In genomic region chr5:32747650-32748375, GRCm38 (mm10) we compare ENCODE assay signal across 7 mouse cellular contexts. TPM values are rescaled to one million over a fixed set of nuclear protein-coding genes. Genes with fewer than 3 reads are reported as not detected.
DNase-seq lines count a peak whose midpoint lies in the region; ATAC-seq and TF ChIP-seq lines count a peak whose summit lies in the region.

No protein-coding gene starts in this region.

- peaks cover 41% of the 10 kb centered on the region for H3K36me3 ChIP-seq in E14TG2a.4 (ENCODE audit: insufficient read depth, low read length)
- H3K36me3 ChIP-seq in limb, embryonic 14.5 days (ENCODE audit: control insufficient read depth, insufficient read depth, low read length) = no peaks in the 10 kb centered on the region
- H3K36me3 ChIP-seq in neural tube, embryonic 11.5 days (ENCODE audit: control insufficient read depth, insufficient read depth, low read length) = no peaks in the 10 kb centered on the region

- H3K9ac ChIP-seq in limb, embryonic 14.5 days (ENCODE audit: low read depth, low read length, severe bottlenecking) = no peak overlapping the region
- H3K9ac ChIP-seq in neural tube, embryonic 11.5 days (ENCODE audit: low read length) = no peak overlapping the region

- H3K4me2 ChIP-seq in limb, embryonic 14.5 days (replicated peaks; ENCODE audit: low read depth, low read length, severe bottlenecking) = no peak overlapping the region
- no peak overlapping the region for H3K4me2 ChIP-seq in neural tube, embryonic 11.5 days (ENCODE audit: low read depth)

- TF ChIP-seq POLR2A in limb, embryonic 14.5 days (IDR thresholded peaks at IDR 0.05; ENCODE audit: borderline replicate concordance, extremely low read depth, insufficient read depth, insufficient read length) = 0 out of 2 replicates have a peak, but pooled peaks have one; percentile 8

- no peaks in the 10 kb centered on the region for H3K27me3 ChIP-seq in E14TG2a.4 (ENCODE audit: insufficient read depth, low read length)
- no peaks in the 10 kb centered on the region for H3K27me3 ChIP-seq in limb, embryonic 14.5 days (ENCODE audit: control insufficient read depth, insufficient read depth, low read length)
- no peaks in the 10 kb centered on the region for H3K27me3 ChIP-seq in neural tube, embryonic 11.5 days (ENCODE audit: control insufficient read depth, insufficient read depth, low read length)

- no peak overlapping the region for H3K27ac ChIP-seq in limb, embryonic 14.5 days (replicated peaks; ENCODE audit: low read depth, low read length)
- no peak overlapping the region for H3K27ac ChIP-seq in neural tube, embryonic 11.5 days (ENCODE audit: low read depth, low read length)

- no peak overlapping the region for H3K4me3 ChIP-seq in E14TG2a.4 (replicated peaks; ENCODE audit: low read length)
- H3K4me3 ChIP-seq in limb, embryonic 14.5 days (replicated peaks; ENCODE audit: low read length) = no peak overlapping the region
- H3K4me3 ChIP-seq in neural tube, embryonic 11.5 days (ENCODE audit: low read depth, low read length) = no peak overlapping the region

- TF ChIP-seq CTCF in E14TG2a.4 (conservative IDR thresholded peaks at IDR 0.05; ENCODE audit: low read length) = peak; percentile 92

- WGBS in limb, embryonic 14.5 days = 63% methylated on average over 6 of the region's 6 CpGs
- 71% methylated on average over 6 of the region's 6 CpGs for WGBS in neural tube, embryonic 11.5 days

- H3K4me1 ChIP-seq in E14TG2a.4 (replicated peaks; ENCODE audit: low read depth, low read length) = peaks cover 87% of the 10 kb centered on the region
- H3K4me1 ChIP-seq in limb, embryonic 14.5 days (ENCODE audit: control insufficient read depth, insufficient read depth, low read length) = peaks cover 9% of the 10 kb centered on the region; the same call in 1 of the 2 replicates
- peaks cover 5% of the 10 kb centered on the region; the same call in 1 of the 2 replicates for H3K4me1 ChIP-seq in neural tube, embryonic 11.5 days (ENCODE audit: control insufficient read depth, insufficient read depth, low read length)

- no peaks in the 10 kb centered on the region for H3K9me3 ChIP-seq in E14TG2a.4 (ENCODE audit: low read length)
- H3K9me3 ChIP-seq in limb, embryonic 14.5 days (ENCODE audit: control insufficient read depth, low read length) = no peaks in the 10 kb centered on the region
- H3K9me3 ChIP-seq in neural tube, embryonic 11.5 days (ENCODE audit: control insufficient read depth, low read length) = no peaks in the 10 kb centered on the region

- 0 out of 2 replicates have a peak, but pooled peaks have one; percentile 42 for ATAC-seq in cerebellum, adult (ENCODE audit: insufficient number of reproducible peaks, low FRiP score, low TSS enrichment)
- ATAC-seq in frontal cortex, adult (ENCODE audit: low TSS enrichment) = peak; percentile 41; the same call in 1 of the 2 replicates
- ATAC-seq in limb, embryonic 14.5 days (ENCODE audit: low FRiP score, low read depth) = 0 out of 2 replicates have a peak, but pooled peaks have one; percentile 45
- ATAC-seq in neural tube, embryonic 11.5 days (ENCODE audit: insufficient read depth, low FRiP score, low TSS enrichment) = no peak

- DNase-seq in A20 (ENCODE audit: low read depth, low spot score) = peak; percentile 62
- peak; percentile 35 for DNase-seq in hindlimb bud, embryonic 11.5 days (ENCODE audit: extremely low spot score, low read depth, low spot score)
- peak; percentile 52 for DNase-seq in limb, embryonic 14.5 days (ENCODE audit: low spot score)
- DNase-seq in neural tube, embryonic 11.5 days (ENCODE audit: low spot score) = peak; percentile 38

RNA-seq across cellular contexts. Expression of gene Pisd, which starts 37.6 kb away (rescaled TPM):
- polyA plus RNA-seq in limb, embryonic 14.5 days (2012; rRNA removed) = 45.7 and 50.6 TPM in 2 replicates
- polyA plus RNA-seq in limb, embryonic 14.5 days (2014; fragmentation: Nextera tagmentation; extraction: Ambion mirVana) = 57.5 and 61.8 TPM in 2 replicates
- 72.1 and 78.3 TPM in 2 replicates for polyA plus RNA-seq in neural tube, embryonic 11.5 days (2014; fragmentation: Nextera tagmentation; extraction: Ambion mirVana)
